Mouse (Mus musculus) heart, adult 2 months (tissue): ENCODE measurements around the gene Homer3. TPM values are rescaled to one million over a fixed set of nuclear protein-coding genes. Genes with fewer than 3 reads are reported as not detected.

Source experiments
- DNase-seq, 2 experiments: peaks; one replicate each; pipeline ENCODE4 v3.0.0; 2021
- H3K27ac ChIP-seq: fragments of 200-600 bp; 2 replicates; pipeline ENCODE4 v1.8.1; 2022
- H3K27me3 ChIP-seq: fragments of 200-500 bp; 2 replicates; pipeline ENCODE4 v1.6.1; 2012; ENCODE audit warnings: mild to moderate bottlenecking, low read length, inconsistent platforms, mixed read lengths; ENCODE audit not compliant: control insufficient read depth, insufficient read depth
- H3K36me3 ChIP-seq: fragments of 200-500 bp; 2 replicates; pipeline ENCODE4 v1.6.1; 2012; ENCODE audit warnings: low read length, inconsistent platforms; ENCODE audit not compliant: control insufficient read depth, insufficient read depth
- H3K4me1 ChIP-seq: fragments of 200-500 bp; 2 replicates; pipeline ENCODE4 v1.6.1; 2011; ENCODE audit warnings: low read length; ENCODE audit not compliant: control insufficient read depth, insufficient read depth
- H3K4me3 ChIP-seq: fragments of 200-600 bp; 2 replicates; pipeline ENCODE4 v1.8.1; 2022
- H3K79me2 ChIP-seq: fragments of 200-500 bp; replicated peaks from 2 replicates; pipeline ENCODE4 v1.6.1; 2012; ENCODE audit warnings: mild to moderate bottlenecking, inconsistent platforms, low read length, moderate library complexity, mixed read lengths; ENCODE audit not compliant: control insufficient read depth, insufficient read depth
- H3K9ac ChIP-seq: fragments of 200-500 bp; 2 replicates; pipeline ENCODE4 v1.6.1; 2012; ENCODE audit warnings: low read depth, mild to moderate bottlenecking, control low read depth, inconsistent platforms, low read length, mixed read lengths
- CTCF ChIP-seq: fragments of 200-600 bp; IDR thresholded peaks from 2 replicates; pipeline ENCODE4 v1.8.1; 2022; ENCODE audit warnings: antibody characterized with exemption, mild to moderate bottlenecking, moderate library complexity
- EP300 ChIP-seq: fragments of 200-500 bp; IDR thresholded peaks from 2 replicates; pipeline ENCODE4 v1.6.1; 2011; ENCODE audit warnings: low read depth, low read length, control low read depth; ENCODE audit not compliant: insufficient read depth
- POLR2A ChIP-seq: fragments of 200-500 bp; IDR thresholded peaks from 2 replicates; pipeline ENCODE4 v1.6.1; 2011; ENCODE audit warnings: mild to moderate bottlenecking, low read depth, low read length, control low read depth; ENCODE audit not compliant: insufficient read depth
- WGBS: fragments of 180-500 bp; shearing (Covaris S2); methylation state at CpG from one replicate; pipeline ENCODE4 v1.1.7; 2018; 5-methylcytosine and 5-hydroxymethylcytosine counted together
- intact Hi-C: fragments of 180-260 bp; cut with DNase I; formaldehyde crosslinking; loops from one replicate; pipeline ENCODE4 v1.15.1; 2025
- polyA plus RNA-seq: library from polyadenylated mRNA; depleted of rRNA; stranded (reverse); fragments of >200 nt; gene quantifications from 2 replicates; pipeline ENCODE4 v1.2.3, GENCODE M21; 2012
- total RNA-seq, 2 experiments: library from RNA; stranded (reverse); gene quantifications; 2 replicates each; pipeline ENCODE4 v1.2.3; 2021

Homer3 gene
- total and polyA plus RNA-seq, 3 experiments: 7.2 to 14.9 (median 8.3) TPM

- Histone ChIP-seq H3K4me3 (no peak overlapping the region), H3K27me3 (no peaks in the 10 kb centered on the region), H3K4me1 (no peaks in the 10 kb centered on the region), H3K79me2 (no peaks in the 10 kb centered on the region), H3K36me3 (no peaks in the 10 kb centered on the region), H3K9ac (no peak overlapping the region), H3K27ac (no peak overlapping the region)
- TF ChIP-seq CTCF (no peak), POLR2A (no peak), EP300 (no peak)
- WGBS: 81% methylated on average over 6 of the region's 6 CpGs
- intact Hi-C loops: no loop called here
- no peak for DNase-seq
Observed at GRCm38 (mm10) chr8:70327512-70327911, 44.9 kb downstream of the Homer3 start.

GRCm38 (mm10) chr8:70329124-70329834 is 46.7 kb downstream of the Homer3 start, which contains the start of gene Gdf1:
TSS of gene Gdf1 (plus strand) at chr8:70329817.
- intact Hi-C loops: no loop called here
- TF ChIP-seq CTCF: no peak
- TF ChIP-seq EP300: no peak
- TF ChIP-seq POLR2A: no peak
- H3K79me2 ChIP-seq: no peaks in the 10 kb centered on the region
- H3K36me3 ChIP-seq: no peaks in the 10 kb centered on the region
- H3K4me3 ChIP-seq: no peak within 1 kb of the TSS
- WGBS: 34% methylated on average over 14 of the region's 14 CpGs
- H3K4me1 ChIP-seq: no peaks in the 10 kb centered on the region
- no peak for DNase-seq
- no peak within 1 kb of the TSS for H3K27ac ChIP-seq
- no peak within 1 kb of the TSS for H3K9ac ChIP-seq
- no peaks in the 10 kb centered on the region for H3K27me3 ChIP-seq

DNA sequence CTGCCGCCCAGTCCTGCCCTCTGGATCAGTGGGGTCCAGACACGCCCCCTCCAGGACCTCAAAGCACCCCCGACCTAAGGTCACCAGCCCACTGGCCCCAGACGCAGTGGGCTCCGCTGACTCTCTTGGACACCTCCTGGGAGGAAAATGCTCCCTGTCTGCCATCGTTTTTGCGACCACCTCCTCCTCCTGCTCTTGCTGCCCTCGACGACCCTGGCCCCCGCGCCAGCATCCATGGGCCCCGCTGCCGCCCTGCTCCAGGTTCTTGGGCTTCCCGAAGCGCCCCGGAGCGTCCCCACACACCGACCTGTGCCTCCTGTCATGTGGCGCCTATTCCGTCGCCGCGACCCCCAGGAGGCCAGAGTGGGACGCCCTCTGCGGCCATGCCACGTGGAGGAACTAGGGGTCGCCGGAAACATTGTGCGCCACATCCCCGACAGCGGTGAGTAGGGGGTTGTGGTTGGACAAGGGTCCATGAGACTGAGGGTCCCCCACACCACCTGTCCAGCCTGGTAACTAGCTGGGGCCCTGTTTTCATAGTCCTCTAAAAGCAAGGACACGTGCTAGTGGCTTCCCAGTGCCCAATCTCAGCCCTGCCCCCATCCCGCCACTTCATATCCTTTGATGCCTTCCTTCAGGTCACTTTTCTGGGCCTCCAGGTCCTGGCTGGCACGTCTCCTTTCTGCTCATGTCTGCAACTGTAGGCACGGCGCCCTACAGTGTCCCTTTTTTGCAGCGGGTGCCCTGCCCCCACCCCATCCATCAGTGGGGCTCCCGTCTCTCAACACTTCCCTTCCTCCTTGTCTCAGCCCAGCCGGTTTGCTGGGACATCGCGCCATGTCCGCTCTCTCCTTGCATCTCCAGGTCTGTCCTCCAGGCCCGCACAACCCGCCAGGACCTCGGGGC is 47.5 kb downstream of the Homer3 start:
- H3K9ac ChIP-seq: no peak overlapping the region
- H3K79me2 ChIP-seq: no peaks in the 10 kb centered on the region
- H3K27ac ChIP-seq: no peak overlapping the region
- TF ChIP-seq EP300 (no peak), POLR2A (no peak), CTCF (no peak)
- H3K4me1 ChIP-seq: no peaks in the 10 kb centered on the region
- H3K4me3 ChIP-seq: no peak overlapping the region
- no peak for DNase-seq
- H3K36me3 ChIP-seq: no peaks in the 10 kb centered on the region
- no peaks in the 10 kb centered on the region for H3K27me3 ChIP-seq
- intact Hi-C loops: no loop called here
- WGBS: 25% methylated on average over 45 of the region's 45 CpGs

- no peak for DNase-seq
- H3K27me3 ChIP-seq: no peaks in the 10 kb centered on the region
- TF ChIP-seq CTCF (peak; percentile 36), POLR2A (no peak)
- no peaks in the 10 kb centered on the region for H3K4me1 ChIP-seq
- H3K4me3 ChIP-seq: no peak overlapping the region
- H3K36me3 ChIP-seq: no peaks in the 10 kb centered on the region
- no peaks in the 10 kb centered on the region for H3K79me2 ChIP-seq
- intact Hi-C loops: no loop called here
- no peak overlapping the region for H3K27ac ChIP-seq
- 62% methylated on average over 53 of the region's 53 CpGs for WGBS
- no peak overlapping the region for H3K9ac ChIP-seq
Observed at GRCm38 (mm10) chr8:70330741-70331364, 48.2 kb downstream of the Homer3 start.

DNA sequence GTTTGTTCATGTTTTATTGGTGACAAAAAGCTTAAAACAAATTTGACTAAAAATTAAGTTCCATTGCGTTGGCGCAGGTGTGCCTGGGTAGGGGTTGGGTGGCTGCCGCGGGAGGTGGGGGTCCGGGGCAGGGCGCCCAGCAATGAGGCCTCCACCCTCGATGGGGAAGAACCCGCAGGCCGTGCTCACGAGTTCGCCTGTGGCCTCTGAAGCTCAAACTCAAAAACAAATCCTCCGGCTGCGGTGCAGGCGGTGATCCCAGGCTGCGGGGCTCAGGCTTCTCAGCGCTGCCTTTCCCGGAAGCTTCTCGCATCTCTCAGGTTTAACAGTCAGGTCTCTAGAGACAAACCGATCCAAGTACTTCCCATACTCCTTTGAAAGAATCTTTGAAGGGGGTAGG is 48.9 kb downstream of the Homer3 start:
- 94% methylated on average over 19 of the region's 19 CpGs for WGBS
- no peak overlapping the region for H3K9ac ChIP-seq
- intact Hi-C loops: no loop called here

More for the DNA sequence above, 48.9 kb downstream of the Homer3 start:
- Histone ChIP-seq H3K4me1 (no peaks in the 10 kb centered on the region), H3K27ac (no peak overlapping the region), H3K4me3 (no peak overlapping the region), H3K36me3 (no peaks in the 10 kb centered on the region), H3K79me2 (no peaks in the 10 kb centered on the region), H3K27me3 (no peaks in the 10 kb centered on the region)
- TF ChIP-seq POLR2A: no peak
- TF ChIP-seq EP300: no peak
- no peak for TF ChIP-seq CTCF
- DNase-seq: no peak
